Mouse (Mus musculus): ENCODE results near the gene Irx1.

DNA sequence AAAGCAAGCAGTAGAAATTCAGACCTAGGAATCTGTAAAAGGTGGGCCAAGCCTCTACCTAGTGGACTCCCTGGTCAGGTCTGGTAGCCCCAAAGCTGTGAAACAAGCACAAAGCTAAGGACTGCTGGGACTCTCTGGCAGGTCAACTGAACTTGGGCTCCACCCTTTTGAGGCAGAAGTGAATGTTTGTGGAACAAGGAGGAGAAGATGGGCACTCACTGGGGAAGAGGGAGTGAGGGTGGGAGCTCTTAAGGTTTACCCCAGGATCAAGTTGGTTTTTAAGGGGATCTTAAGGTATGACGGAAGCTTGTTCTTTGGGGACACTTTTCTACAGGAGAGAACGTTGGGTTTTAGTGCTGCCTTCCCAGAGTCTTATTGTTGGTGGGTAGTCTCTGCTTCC lies 3.1 kb upstream of the Irx1 start:
- TF ChIP-seq CTCF (conservative IDR thresholded peaks at IDR 0.05; ENCODE audit: low read length), result no peak
- TF ChIP-seq NANOG (IDR thresholded peaks at IDR 0.05; ENCODE audit: borderline replicate concordance, low read length), result no peak
- no peak for TF ChIP-seq POU5F1 (IDR thresholded peaks at IDR 0.05; ENCODE audit: borderline replicate concordance, low read length)

Data from E14TG2a.4 (cell line).